Mouse (Mus musculus) limb, embryonic 14.5 days (tissue): ENCODE measurements around the gene Lrrc72. TPM values are rescaled to one million over a fixed set of nuclear protein-coding genes. Genes with fewer than 3 reads are reported as not detected.
A peak's percentile ranks its signal among the peaks of the same experiment; 100 is the strongest.
"Not testable (repeated sequence)": the region's sequence is repeated elsewhere in the genome, so short reads cannot be mapped to it uniquely, and the experiment has no call there.

ENCODE experiments used
- ATAC-seq: fragments of 200-750 bp; cut with Nextera tagmentation; 2 replicates; pipeline ENCODE4 v1.8.0; 2017; ENCODE audit warnings: low read depth, moderate number of reproducible peaks, moderate TSS enrichment; ENCODE audit not compliant: low FRiP score
- DNase-seq: peaks from one replicate; pipeline ENCODE4 v3.0.0-alpha.2; 2015; ENCODE audit warnings: low spot score
- H3K27ac ChIP-seq: fragments of 300-500 bp; sonication (generic); replicated peaks from 2 replicates; pipeline ENCODE4 v1.5.1; 2014; ENCODE audit warnings: low read depth, mild to moderate bottlenecking, low read length, moderate library complexity, mixed read lengths
- H3K27me3 ChIP-seq: fragments of 300-500 bp; sonication (generic); 2 replicates; pipeline ENCODE4 v1.6.1; 2014; ENCODE audit warnings: low read length, mixed read lengths; ENCODE audit not compliant: control insufficient read depth, insufficient read depth
- H3K36me3 ChIP-seq: fragments of 300-500 bp; sonication (generic); 2 replicates; pipeline ENCODE4 v1.6.1; 2014; ENCODE audit warnings: mild to moderate bottlenecking, low read length, moderate library complexity, mixed read lengths; ENCODE audit not compliant: control insufficient read depth, insufficient read depth
- H3K4me1 ChIP-seq: fragments of 300-500 bp; sonication (generic); 2 replicates; pipeline ENCODE4 v1.6.1; 2014; ENCODE audit warnings: antibody characterized with exemption, low read length, mixed read lengths; ENCODE audit not compliant: control insufficient read depth, insufficient read depth
- H3K4me2 ChIP-seq: fragments of 300-500 bp; sonication (generic); replicated peaks from 2 replicates; pipeline ENCODE4 v1.6.1; 2014; ENCODE audit warnings: low read depth, mild to moderate bottlenecking, low read length, moderate library complexity; ENCODE audit not compliant: severe bottlenecking
- H3K4me3 ChIP-seq: fragments of 300-500 bp; sonication (generic); replicated peaks from 2 replicates; pipeline ENCODE4 v1.5.1; 2014; ENCODE audit warnings: low read length
- H3K9ac ChIP-seq: fragments of 300-500 bp; sonication (generic); 2 replicates; pipeline ENCODE4 v1.6.1; 2014; ENCODE audit warnings: mild to moderate bottlenecking, low read depth, low read length, moderate library complexity; ENCODE audit not compliant: severe bottlenecking
- H3K9me3 ChIP-seq: fragments of 300-500 bp; sonication (generic); 2 replicates; pipeline ENCODE4 v1.6.1; 2016; ENCODE audit warnings: low read length; ENCODE audit not compliant: control insufficient read depth
- POLR2A ChIP-seq: fragments of 200-500 bp; IDR thresholded peaks from 2 replicates; pipeline ENCODE4 v1.8.0; 2012; ENCODE audit warnings: inconsistent platforms, mild to moderate bottlenecking, moderate library complexity, borderline replicate concordance; ENCODE audit not compliant: insufficient read depth, insufficient read length; ENCODE audit errors: extremely low read depth
- whole genome bisulfite sequencing: fragments of 180-500 bp; shearing (Covaris S2); extraction: QIAGEN DNeasy Blood & Tissue Kit; methylation state at CpG from one replicate; pipeline ENCODE4 v1.1.7; 2014; 5-methylcytosine and 5-hydroxymethylcytosine counted together
- polyA plus RNA-seq, 2 experiments: library from polyadenylated mRNA; depleted of rRNA in 1 of 2; stranded (reverse) in 1 of 2; unstranded in 1 of 2; fragments of >200 nt; fragmentation: Nextera tagmentation in 1 of 2; extraction: Ambion mirVana in 1 of 2; gene quantifications; 2 replicates each; pipeline versions ENCODE4 v1.2.1 to v1.2.3; 2012 to 2014

Gene Lrrc72
- polyA plus RNA-seq, 2 experiments, result 0.30 TPM; not detected in 1

- Histone ChIP-seq H3K36me3 (no peaks in the 10 kb centered on the region), H3K9ac (no peak overlapping the region), H3K27ac (no peak overlapping the region), H3K4me1 (peaks cover 8% of the 10 kb centered on the region), H3K9me3 (no peaks in the 10 kb centered on the region), H3K27me3 (no peaks in the 10 kb centered on the region), H3K4me3 (no peak overlapping the region), H3K4me2 (no peak overlapping the region)
- no peak for ATAC-seq
- WGBS, result 69% methylated on average over 4 of the region's 4 CpGs
- TF ChIP-seq POLR2A, result no peak
- DNase-seq, result no peak
These were observed 43.1 kb downstream of the Lrrc72 start for GRCm38 (mm10) chr12:36210096-36210495.

GRCm38 (mm10) chr12:36208456-36208855, 44.7 kb downstream of the Lrrc72 start:
- Histone ChIP-seq H3K9ac (no peak overlapping the region), H3K4me3 (peak overlapping the region; percentile 22), H3K4me1 (peaks cover 8% of the 10 kb centered on the region), H3K27me3 (no peaks in the 10 kb centered on the region), H3K4me2 (peak overlapping the region; percentile 28), H3K27ac (no peak overlapping the region), H3K9me3 (no peaks in the 10 kb centered on the region), H3K36me3 (no peaks in the 10 kb centered on the region)
- ATAC-seq, result no peak
- DNase-seq, result no peak
- WGBS, result 44% methylated on average over 19 of the region's 19 CpGs
- TF ChIP-seq POLR2A, result no peak

GRCm38 (mm10) chr12:36207800-36208148, 45.4 kb downstream of the Lrrc72 start:
- Histone ChIP-seq H3K27me3 (no peaks in the 10 kb centered on the region), H3K9me3 (no peaks in the 10 kb centered on the region), H3K36me3 (no peaks in the 10 kb centered on the region), H3K4me3 (peak overlapping the region; percentile 22; the same call in 1 of the 2 replicates), H3K4me2 (peak overlapping the region; percentile 28), H3K4me1 (peaks cover 8% of the 10 kb centered on the region), H3K27ac (no peak overlapping the region), H3K9ac (no peak overlapping the region)
- whole genome bisulfite sequencing, result 66% methylated on average over 7 of the region's 7 CpGs
- DNase-seq, result no peak
- ATAC-seq, result no peak
- no peak for TF ChIP-seq POLR2A

DNA sequence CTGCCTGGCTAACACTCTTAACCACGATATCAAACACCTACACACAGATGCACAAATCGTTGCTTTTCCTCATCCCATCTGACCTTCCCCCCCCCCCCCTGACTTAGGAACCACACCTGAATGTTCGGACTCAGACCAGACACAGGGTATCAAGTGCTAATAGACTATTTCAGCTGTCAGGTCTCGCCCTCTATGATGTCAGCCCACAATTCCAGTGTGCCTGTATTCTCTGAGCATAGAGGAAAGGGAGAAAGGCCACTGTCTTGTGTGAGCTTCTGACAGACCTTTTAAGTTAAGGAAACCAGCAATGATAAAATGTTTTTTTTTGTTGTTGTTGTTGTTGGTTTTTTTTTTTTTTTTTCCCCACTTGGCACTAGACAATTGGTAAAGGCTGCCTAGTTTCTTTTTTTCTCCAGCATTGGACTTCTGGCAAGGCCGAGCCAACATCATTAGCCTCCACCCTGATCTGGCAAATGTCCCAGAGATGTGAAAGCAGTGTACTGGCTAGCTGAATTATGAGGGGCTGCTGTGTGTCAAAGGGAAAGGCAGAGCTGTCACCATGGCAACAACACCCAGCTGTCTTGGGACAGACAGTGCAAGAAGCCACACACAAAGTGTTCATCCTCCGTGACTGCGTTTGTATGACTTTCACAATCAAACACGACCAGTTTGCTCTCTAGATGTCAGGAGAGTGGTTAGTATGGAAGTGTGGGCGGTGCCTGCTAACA, 46.0 kb downstream of the Lrrc72 start:
- WGBS, result 54% methylated on average over 9 of the region's 9 CpGs
- H3K27me3 ChIP-seq, result no peaks in the 10 kb centered on the region
- H3K4me3 ChIP-seq, result no peak overlapping the region
- H3K9ac ChIP-seq, result no peak overlapping the region
- peaks cover 8% of the 10 kb centered on the region for H3K4me1 ChIP-seq
- TF ChIP-seq POLR2A, result no peak
- no peak overlapping the region for H3K4me2 ChIP-seq
- peak; percentile 73 for DNase-seq
- no peaks in the 10 kb centered on the region for H3K9me3 ChIP-seq
- H3K27ac ChIP-seq, result no peak overlapping the region
- no peaks in the 10 kb centered on the region for H3K36me3 ChIP-seq
- ATAC-seq, result peak; percentile 67; the same call in 1 of the 2 replicates

DNA sequence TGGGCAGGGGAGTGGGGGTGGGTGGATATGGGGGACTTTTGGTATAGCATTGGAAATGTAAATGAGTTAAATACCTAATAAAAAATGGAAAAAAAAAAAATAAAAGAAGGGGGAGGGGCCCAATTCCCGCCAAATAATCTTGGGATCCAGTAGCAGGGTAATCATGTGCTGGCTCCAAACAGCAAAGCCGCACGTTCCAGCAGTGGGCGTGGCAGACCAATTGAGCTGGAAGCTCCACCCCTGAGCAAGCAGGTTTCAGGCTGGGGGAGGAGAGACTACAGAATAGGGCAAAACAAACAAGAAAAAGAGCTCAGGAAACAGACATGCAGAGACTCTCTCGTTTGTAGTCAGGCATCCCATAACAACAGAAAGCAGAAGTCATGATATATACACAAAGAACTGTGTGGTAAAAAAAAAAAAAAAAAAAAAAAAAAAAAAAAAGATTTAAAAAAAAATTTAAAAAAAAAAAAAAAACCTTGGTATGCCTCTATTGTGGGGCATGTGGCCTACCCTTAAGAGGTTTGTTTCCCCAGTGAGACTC, 47.5 kb downstream of the Lrrc72 start:
- not testable (repeated sequence) for H3K4me1 ChIP-seq, H3K4me2 ChIP-seq, DNase-seq, H3K27ac ChIP-seq, H3K36me3 ChIP-seq, H3K27me3 ChIP-seq, H3K9me3 ChIP-seq, ATAC-seq, H3K4me3 ChIP-seq, H3K9ac ChIP-seq
- 63% methylated on average over 5 of the region's 5 CpGs for WGBS
